Mouse (Mus musculus): ENCODE data around the gene Sidt1. TPM values are rescaled to one million over a fixed set of nuclear protein-coding genes. Genes with fewer than 3 reads are reported as not detected.

Sidt1 gene
- 0.51 and 1.1 TPM in 2 replicates for polyA plus RNA-seq (2016; fragmentation: Nextera tagmentation; extraction: Ambion mirVana)

- Histone ChIP-seq H3K9me3 (no peaks in the 10 kb centered on the region), H3K4me2 (replicated peaks) (peak within 1 kb of the TSS; percentile 99), H3K4me1 (peaks cover 12% of the 10 kb centered on the region), H3K9ac (peak within 1 kb of the TSS; percentile 68), H3K36me3 (no peaks in the 10 kb centered on the region), H3K4me3 (peak within 1 kb of the TSS; percentile 56), H3K27me3 (replicated peaks) (peaks cover 26% of the 10 kb centered on the region), H3K27ac (no peak within 1 kb of the TSS)
- WGBS = 6% methylated on average over 15 of the region's 15 CpGs
- no peak for ATAC-seq (ENCODE audit: low FRiP score, low read depth)
Observed at GRCm38 (mm10) chr16:44332861-44333284, at the start of gene Sidt1. Gene Sidt1 (minus strand): TSS chr16:44333196.

DNA sequence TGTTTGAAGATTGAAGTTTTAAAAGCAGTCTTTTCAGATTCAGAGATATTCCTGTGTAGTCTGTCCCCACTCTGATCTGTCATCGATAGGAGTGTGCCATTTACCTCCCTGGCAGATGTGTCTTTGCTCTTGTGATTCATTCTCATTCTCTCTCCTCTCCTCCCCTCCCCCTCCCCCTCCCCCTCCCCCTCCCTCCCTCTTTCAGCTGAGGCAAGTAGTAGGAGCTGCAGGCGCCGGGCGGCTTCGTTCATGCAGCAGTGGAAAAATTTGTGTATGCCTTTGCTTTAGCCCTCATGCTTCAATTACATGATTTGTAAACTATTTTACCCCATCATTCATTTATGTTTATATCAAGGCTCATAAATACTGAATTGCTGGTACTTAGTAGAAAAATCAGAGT is 48.6 kb upstream of the Sidt1 start:
- 15% methylated on average over 5 of the region's 5 CpGs for WGBS
- Histone ChIP-seq H3K4me1 (peaks cover 4% of the 10 kb centered on the region; the same call in 1 of the 2 replicates), H3K4me3 (no peak overlapping the region), H3K4me2 (replicated peaks) (no peak overlapping the region), H3K27ac (no peak overlapping the region), H3K36me3 (peaks cover 12% of the 10 kb centered on the region), H3K9ac (no peak overlapping the region), H3K9me3 (no peaks in the 10 kb centered on the region), H3K27me3 (replicated peaks) (no peaks in the 10 kb centered on the region)
- no peak for ATAC-seq (ENCODE audit: low FRiP score, low read depth)

DNA sequence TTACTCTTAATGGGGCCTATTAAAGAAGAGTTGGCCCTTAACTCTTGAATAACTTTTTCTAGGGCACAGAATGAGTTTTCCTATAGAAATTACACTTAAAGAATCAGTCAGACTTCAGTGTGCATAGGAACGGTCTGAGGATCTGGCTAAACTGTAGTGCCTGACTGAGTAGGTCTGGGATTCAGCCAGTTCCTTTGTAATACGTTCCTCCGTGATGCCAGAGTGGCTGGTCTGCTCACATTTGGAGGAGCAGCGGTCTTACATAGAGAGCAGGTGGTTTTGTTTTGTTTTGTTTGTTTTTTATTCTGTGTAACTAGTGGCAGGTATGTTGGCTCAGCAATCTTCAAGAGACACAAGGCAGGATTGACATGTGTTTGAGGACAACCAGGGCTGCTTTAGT is 47.0 kb upstream of the Sidt1 start:
- H3K27ac ChIP-seq = no peak overlapping the region
- H3K4me3 ChIP-seq = no peak overlapping the region
- peaks cover 4% of the 10 kb centered on the region; the same call in 1 of the 2 replicates for H3K4me1 ChIP-seq
- ATAC-seq (ENCODE audit: low FRiP score, low read depth) = no peak
- H3K4me2 ChIP-seq (replicated peaks) = no peak overlapping the region
- no peaks in the 10 kb centered on the region for H3K27me3 ChIP-seq (replicated peaks)
- H3K9ac ChIP-seq = no peak overlapping the region
- no peaks in the 10 kb centered on the region for H3K9me3 ChIP-seq
- peaks cover 9% of the 10 kb centered on the region for H3K36me3 ChIP-seq
- 69% methylated on average over 4 of the region's 4 CpGs for WGBS

DNA sequence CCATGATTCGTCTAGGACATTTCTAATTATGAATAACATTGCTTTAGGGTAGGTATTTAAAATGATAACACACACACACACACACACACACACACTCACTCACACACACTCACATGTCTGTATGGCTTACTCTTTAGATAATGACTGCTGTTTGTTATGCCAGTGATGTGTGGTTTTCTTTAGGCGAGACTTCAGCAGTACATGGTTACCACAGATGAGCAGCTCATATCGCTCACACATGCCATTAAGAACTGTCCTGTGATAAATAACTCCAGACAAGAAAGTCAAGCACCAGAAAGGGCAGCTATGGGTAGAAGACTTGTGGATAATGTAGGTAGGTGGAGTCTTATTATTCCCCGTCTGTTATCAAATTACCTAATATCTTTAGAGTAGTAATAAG is 42.5 kb upstream of the Sidt1 start:
- no peaks in the 10 kb centered on the region for H3K9me3 ChIP-seq
- H3K4me2 ChIP-seq (replicated peaks) = no peak overlapping the region
- no peaks in the 10 kb centered on the region for H3K4me1 ChIP-seq
- no peak overlapping the region for H3K27ac ChIP-seq
- H3K36me3 ChIP-seq = peaks cover 18% of the 10 kb centered on the region
- H3K4me3 ChIP-seq = no peak overlapping the region
- no peaks in the 10 kb centered on the region for H3K27me3 ChIP-seq (replicated peaks)
- no peak overlapping the region for H3K9ac ChIP-seq
- 92% methylated on average over 4 of the region's 4 CpGs for WGBS
- ATAC-seq (ENCODE audit: low FRiP score, low read depth) = no peak

DNA sequence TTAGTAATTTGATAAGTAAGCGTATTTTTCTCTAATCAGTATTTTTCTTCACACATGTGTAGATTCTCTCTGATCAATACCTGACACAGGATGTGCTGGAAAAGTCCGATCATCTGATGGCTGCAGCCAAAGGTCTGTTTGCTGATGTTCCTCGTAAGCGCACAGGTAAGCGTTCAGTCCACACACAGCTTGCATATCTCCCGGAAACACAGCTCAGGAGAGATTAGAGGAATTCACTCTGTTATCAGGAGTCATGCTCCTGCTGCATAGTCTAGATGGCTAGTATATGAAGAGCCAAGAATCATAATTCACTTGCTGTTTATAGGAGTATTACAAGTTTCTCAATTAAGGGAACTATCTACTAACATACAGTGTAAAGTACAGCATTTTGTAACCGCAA is 32.5 kb upstream of the Sidt1 start:
- no peak overlapping the region for H3K27ac ChIP-seq
- no peaks in the 10 kb centered on the region for H3K9me3 ChIP-seq
- no peak overlapping the region for H3K9ac ChIP-seq
- no peak overlapping the region for H3K4me3 ChIP-seq
- no peak for ATAC-seq (ENCODE audit: low FRiP score, low read depth)
- peaks cover 22% of the 10 kb centered on the region for H3K36me3 ChIP-seq
- 95% methylated on average over 7 of the region's 7 CpGs for WGBS
- no peak overlapping the region for H3K4me2 ChIP-seq (replicated peaks)
- no peaks in the 10 kb centered on the region for H3K4me1 ChIP-seq
- no peaks in the 10 kb centered on the region for H3K27me3 ChIP-seq (replicated peaks)

DNA sequence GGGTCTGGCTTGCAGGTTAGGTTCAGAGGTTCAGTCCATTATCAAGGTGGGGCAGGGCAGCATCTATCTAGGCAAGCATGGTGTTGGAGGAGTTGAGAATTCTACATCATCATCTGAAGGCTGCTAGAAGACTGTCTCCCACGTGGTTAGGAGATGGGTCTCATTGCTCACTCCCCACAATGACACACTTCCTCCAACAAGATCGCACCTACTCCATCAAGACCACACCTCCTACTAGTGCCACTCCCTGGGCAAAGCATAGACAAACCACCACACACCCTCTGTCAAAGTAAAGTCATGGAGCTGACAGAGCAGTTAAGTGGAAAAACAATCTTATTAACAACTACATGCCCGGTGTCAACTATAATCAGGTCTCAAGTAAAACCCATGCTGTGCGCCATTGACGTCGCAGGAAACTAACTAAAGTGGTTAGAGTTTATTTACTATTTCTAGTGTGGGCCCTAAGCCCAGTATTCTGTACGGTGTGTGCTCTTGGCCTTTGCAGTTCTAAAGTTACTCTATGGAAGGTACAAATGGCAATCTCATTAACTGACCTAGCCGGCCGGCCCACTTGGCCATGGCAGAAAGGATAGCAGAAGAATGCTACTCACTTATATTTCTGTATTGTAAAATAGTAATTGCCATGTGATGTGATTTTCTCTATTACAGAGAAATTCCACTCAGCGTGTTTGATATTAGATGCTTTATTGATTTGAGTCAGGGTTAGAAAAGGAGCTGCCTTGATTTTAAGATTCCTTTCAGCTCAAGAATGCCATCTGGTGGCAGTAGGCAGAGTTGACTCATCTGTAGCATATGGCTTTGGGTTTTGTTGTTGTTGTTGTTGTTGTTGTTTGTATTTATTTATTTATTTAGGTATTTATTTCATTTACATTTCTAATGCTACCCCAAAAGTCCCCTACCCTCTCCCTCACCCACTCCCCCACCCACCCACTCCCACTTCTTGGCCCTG is 29.2 kb upstream of the Sidt1 start:
- no peak overlapping the region for H3K27ac ChIP-seq
- no peak overlapping the region for H3K4me3 ChIP-seq
- H3K36me3 ChIP-seq = peaks cover 21% of the 10 kb centered on the region
- H3K9me3 ChIP-seq = no peaks in the 10 kb centered on the region
- no peaks in the 10 kb centered on the region for H3K27me3 ChIP-seq (replicated peaks)
- no peak overlapping the region for H3K4me2 ChIP-seq (replicated peaks)
- no peaks in the 10 kb centered on the region for H3K4me1 ChIP-seq
- H3K9ac ChIP-seq = no peak overlapping the region
- 89% methylated on average over 10 of the region's 10 CpGs for WGBS
- ATAC-seq (ENCODE audit: low FRiP score, low read depth) = no peak

DNA sequence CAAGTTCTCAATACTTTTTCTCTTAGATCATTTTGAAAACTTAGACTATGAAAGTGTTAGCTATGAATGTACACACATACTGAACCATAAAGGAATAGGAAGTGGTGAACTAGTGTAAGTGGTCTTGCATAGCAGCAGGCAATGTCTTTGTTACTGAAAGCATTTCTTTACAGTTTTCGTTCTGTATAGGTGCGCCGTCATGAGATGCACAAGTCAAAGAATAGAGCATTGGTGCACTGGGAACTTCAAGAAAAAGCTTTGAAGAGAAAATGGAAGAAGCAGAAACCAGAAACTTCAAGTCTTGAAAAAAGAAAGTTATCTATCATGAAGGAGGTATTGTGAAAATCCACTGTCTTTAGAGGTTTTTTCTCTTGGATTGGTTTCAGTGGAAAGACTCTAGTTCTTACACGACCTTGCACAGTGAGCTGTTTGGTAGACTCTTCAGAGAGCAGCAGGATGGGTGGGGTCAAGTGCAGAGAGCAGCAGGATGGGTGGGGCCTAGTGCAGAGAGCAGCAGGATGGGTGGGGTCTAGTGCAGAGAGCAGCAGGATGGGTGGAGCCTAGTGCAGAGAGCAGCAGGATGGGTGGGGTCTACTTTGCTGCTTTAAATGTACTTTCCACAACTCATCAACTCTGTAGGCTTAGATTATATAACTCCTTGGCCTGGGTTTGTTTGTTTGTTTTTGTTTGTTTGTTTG is 24.7 kb upstream of the Sidt1 start:
- H3K27ac ChIP-seq = no peak overlapping the region
- no peaks in the 10 kb centered on the region for H3K4me1 ChIP-seq
- H3K36me3 ChIP-seq = peaks cover 17% of the 10 kb centered on the region
- no peak overlapping the region for H3K4me3 ChIP-seq
- no peaks in the 10 kb centered on the region for H3K27me3 ChIP-seq (replicated peaks)
- WGBS = 77% methylated on average over 4 of the region's 4 CpGs
- no peak overlapping the region for H3K9ac ChIP-seq
- no peaks in the 10 kb centered on the region for H3K9me3 ChIP-seq
- H3K4me2 ChIP-seq (replicated peaks) = no peak overlapping the region
- ATAC-seq (ENCODE audit: low FRiP score, low read depth) = no peak

- Histone ChIP-seq H3K4me3 (no peak overlapping the region), H3K9me3 (no peaks in the 10 kb centered on the region), H3K36me3 (peaks cover 9% of the 10 kb centered on the region), H3K4me1 (no peaks in the 10 kb centered on the region), H3K9ac (no peak overlapping the region), H3K27ac (no peak overlapping the region), H3K4me2 (replicated peaks) (no peak overlapping the region), H3K27me3 (replicated peaks) (no peaks in the 10 kb centered on the region)
- no peak for ATAC-seq (ENCODE audit: low FRiP score, low read depth)
- 84% methylated on average over 7 of the region's 7 CpGs for WGBS
Observed at GRCm38 (mm10) chr16:44356291-44356690, 23.3 kb upstream of the Sidt1 start.

DNA sequence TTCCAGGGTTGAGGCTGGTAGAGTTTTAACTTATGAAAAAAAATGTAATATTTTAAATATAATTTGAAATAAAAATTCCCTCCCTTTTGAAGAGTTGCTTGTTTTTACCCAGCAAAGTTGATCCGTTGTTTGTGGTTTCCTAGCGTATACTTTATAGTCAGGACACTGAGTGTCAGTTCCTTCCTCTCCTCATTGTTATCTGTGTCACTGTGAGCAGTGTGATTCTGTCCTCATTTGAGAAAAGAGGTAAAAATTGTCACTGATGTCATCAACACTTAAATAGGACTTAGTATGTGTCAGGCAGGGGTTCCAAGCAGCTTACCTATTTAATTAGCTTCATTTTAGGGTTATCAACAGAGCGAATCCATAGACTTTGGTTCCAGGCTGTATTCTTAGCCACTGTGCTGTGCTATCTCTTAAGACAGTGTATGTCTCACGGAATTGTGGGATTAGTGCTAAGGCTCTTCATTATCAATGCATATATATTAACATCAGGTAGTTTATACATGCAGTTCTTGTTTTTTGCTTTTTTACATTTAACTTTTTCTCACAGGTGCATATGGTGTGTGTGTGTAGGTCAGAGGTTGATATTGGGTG is 16.9 kb upstream of the Sidt1 start:
- no peak for ATAC-seq (ENCODE audit: low FRiP score, low read depth)
- no peaks in the 10 kb centered on the region for H3K36me3 ChIP-seq
- 85% methylated on average over 4 of the region's 4 CpGs for WGBS
- no peaks in the 10 kb centered on the region for H3K9me3 ChIP-seq
- H3K4me1 ChIP-seq = peaks cover 12% of the 10 kb centered on the region
- H3K4me2 ChIP-seq (replicated peaks) = no peak overlapping the region
- H3K9ac ChIP-seq = no peak overlapping the region
- H3K4me3 ChIP-seq = no peak overlapping the region
- H3K27ac ChIP-seq = no peak overlapping the region
- no peaks in the 10 kb centered on the region for H3K27me3 ChIP-seq (replicated peaks)

DNA sequence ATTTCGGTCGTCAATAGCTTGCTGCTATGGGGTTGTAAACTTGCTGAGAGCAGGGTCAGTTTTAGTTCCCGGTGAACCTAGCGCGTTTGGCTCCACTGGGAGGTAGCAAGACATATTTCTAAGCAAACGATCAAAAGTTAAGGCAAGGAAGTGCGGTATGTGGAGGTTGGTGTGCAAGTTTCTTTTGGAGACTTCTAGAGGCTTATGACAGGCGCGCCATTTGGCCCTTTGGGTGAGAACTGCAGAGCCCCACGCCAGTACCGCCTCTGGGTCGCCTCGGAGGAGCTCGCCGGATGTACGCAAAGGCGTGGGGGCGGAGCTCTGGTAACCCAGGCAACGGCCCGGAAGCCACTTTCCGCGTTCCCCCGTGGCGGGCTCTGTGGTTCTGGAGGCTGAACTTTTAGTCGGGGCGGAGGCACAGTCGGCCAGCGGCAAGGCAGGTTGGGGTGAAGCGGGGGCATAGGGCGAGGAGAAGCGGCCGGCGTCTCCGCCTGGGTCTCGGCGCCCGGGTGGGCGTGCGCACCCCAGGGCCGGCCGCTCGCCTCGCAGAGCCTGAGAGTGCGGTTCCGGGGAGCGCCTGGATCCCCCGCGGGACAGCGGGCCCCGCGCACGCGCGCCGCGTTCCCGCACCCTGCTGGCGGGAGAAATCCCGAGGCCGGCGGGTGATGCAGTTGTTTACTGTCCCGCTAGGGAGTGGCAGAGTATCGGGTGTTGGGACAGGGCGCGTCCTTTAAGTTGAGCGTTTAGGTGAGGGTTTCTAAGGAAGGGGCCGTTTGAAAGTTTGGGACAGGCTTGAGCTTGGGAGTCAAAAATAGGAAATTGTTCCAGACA is 14.3 kb upstream of the Sidt1 start, which contains the start of gene Spice1:
TSS of gene Spice1 (plus strand) at position 51 of the 831 bp plus-strand sequence.
- Histone ChIP-seq H3K4me1 (peaks cover 12% of the 10 kb centered on the region), H3K4me3 (peak within 1 kb of the TSS; percentile 76), H3K27ac (peak within 1 kb of the TSS; percentile 72; the same call in 1 of the 2 replicates), H3K9me3 (no peaks in the 10 kb centered on the region), H3K36me3 (no peaks in the 10 kb centered on the region), H3K4me2 (replicated peaks) (peak within 1 kb of the TSS; percentile 72), H3K27me3 (replicated peaks) (no peaks in the 10 kb centered on the region), H3K9ac (peak within 1 kb of the TSS; percentile 74)
- under 1% methylated on average over 67 of the region's 67 CpGs for WGBS
- ATAC-seq (ENCODE audit: low FRiP score, low read depth) = peak; percentile 100

DNA sequence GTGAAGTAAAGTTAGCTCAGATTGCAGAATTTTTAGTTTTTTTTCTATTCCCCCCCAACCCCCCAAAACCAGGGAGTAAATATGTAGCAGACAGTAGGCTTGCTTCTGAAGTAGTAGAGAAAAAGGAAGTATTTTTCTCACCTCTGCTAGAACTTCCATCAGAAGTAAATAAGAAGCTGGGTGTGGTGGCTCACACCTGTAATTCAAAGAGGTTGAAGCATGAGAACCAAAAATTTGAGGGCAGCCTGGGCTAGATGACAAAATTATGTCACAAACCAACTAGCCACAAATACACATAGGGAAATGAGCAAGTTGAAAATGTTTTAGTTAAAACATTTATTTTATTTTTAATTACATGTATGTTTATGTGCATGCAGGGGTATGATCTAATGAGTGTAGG is 4.5 kb upstream of the Sidt1 start:
- Histone ChIP-seq H3K4me1 (peaks cover 6% of the 10 kb centered on the region), H3K4me2 (replicated peaks) (no peak overlapping the region), H3K27ac (no peak overlapping the region), H3K27me3 (replicated peaks) (peaks cover 14% of the 10 kb centered on the region), H3K9me3 (no peaks in the 10 kb centered on the region), H3K4me3 (no peak overlapping the region), H3K36me3 (no peaks in the 10 kb centered on the region), H3K9ac (no peak overlapping the region)
- ATAC-seq (ENCODE audit: low FRiP score, low read depth) = no peak
